Mouse (Mus musculus) lung, postnatal 0 days (tissue): ENCODE measurements around the gene Smap1.

Experiments used
- CTCF ChIP-seq: IDR thresholded peaks from 2 replicates; pipeline ENCODE4 v1.5.1; 2016; ENCODE audit warnings: antibody characterized with exemption, mild to moderate bottlenecking
- EP300 ChIP-seq: IDR thresholded peaks from 2 replicates; pipeline ENCODE4 v1.6.1; 2016; ENCODE audit warnings: antibody characterized with exemption, mild to moderate bottlenecking, control low read depth

DNA sequence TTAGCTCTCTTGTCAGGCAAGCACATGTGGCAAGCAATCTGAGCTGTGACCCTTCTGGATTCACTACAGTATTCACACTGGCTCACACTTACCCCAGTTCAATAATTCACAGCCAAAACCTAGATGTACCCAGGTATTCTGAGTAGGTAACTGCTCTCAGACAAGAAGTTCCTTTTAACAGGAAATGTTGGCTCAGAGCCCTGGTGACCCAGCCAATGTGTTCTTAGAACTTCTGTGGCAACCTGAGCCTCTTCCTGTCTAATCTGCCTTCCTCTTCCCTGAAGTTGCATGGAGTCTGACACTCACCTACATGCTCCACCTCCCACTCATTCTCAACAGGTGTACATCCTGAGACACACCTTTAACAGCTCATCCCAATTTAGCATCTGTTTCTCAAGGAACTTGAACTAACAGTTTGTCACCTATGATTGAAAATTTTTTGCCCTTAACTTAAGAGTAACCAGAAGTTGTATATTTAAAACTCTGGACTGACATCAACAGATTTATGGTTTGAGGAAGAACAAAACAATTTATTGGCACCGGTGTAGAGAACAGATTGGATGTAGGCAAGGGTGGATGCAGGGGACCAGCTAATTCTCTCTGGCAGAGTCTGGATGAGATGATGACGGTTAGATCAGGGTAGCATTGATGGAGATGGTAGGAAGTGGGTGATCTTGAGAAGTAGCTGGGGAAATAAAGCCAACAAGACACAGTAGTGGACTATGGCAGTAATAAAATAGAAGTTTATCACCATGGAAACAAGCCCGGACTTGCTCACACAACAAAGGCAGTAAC, 21.2 kb upstream of the Smap1 start:
- TF ChIP-seq CTCF (no peak), EP300 (no peak)
